In the genomic region with DNA sequence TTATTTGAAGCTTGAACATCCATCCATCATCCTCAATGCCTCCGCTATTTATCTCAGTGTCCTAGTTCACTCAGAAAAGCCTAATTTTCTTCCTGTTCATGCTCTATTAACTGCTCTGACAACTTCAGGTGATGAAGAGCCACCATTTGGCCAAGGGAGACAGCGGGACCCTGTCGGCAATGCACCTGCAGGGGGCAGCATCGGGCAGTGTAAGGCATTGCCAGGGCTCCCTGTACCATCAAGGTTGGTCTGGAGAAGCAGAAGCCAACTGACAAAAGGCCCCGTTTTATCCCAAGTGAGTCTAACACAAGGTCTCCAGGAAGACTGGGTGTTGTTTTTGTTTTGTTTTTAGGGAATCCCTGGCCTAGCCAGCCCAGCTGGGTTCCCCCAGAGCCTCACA, we compare ENCODE assay signal across 8 mouse cellular contexts. TPM values are rescaled to one million over a fixed set of nuclear protein-coding genes. Genes with fewer than 3 reads are reported as not detected.
DNase-seq lines count a peak whose midpoint lies in the region; ATAC-seq and TF ChIP-seq lines count a peak whose summit lies in the region.

No protein-coding gene starts in this region.

- H3K27ac ChIP-seq in forebrain, embryonic 10.5 days = peak overlapping the region; percentile 58
- H3K27ac ChIP-seq in heart, embryonic 16.5 days (ENCODE audit: low read length) = no peak overlapping the region
- no peak overlapping the region for H3K27ac ChIP-seq in liver, embryonic 14.5 days
- H3K27ac ChIP-seq in neural tube, embryonic 11.5 days (ENCODE audit: low read depth, low read length) = no peak overlapping the region
- no peak overlapping the region for H3K27ac ChIP-seq in stomach, embryonic 16.5 days (ENCODE audit: low read length)

- no peaks in the 10 kb centered on the region for H3K36me3 ChIP-seq in forebrain, embryonic 10.5 days (replicated peaks)
- H3K36me3 ChIP-seq in heart, embryonic 16.5 days (ENCODE audit: control insufficient read depth, insufficient read depth) = no peaks in the 10 kb centered on the region
- no peaks in the 10 kb centered on the region for H3K36me3 ChIP-seq in liver, embryonic 14.5 days (replicated peaks; ENCODE audit: control insufficient read depth, insufficient read depth, low read depth)
- no peaks in the 10 kb centered on the region for H3K36me3 ChIP-seq in neural tube, embryonic 11.5 days (ENCODE audit: control insufficient read depth, insufficient read depth, low read length)
- no peaks in the 10 kb centered on the region for H3K36me3 ChIP-seq in stomach, embryonic 16.5 days (ENCODE audit: control insufficient read depth, insufficient read depth, low read length)

- 6% methylated on average over 5 of the region's 5 CpGs for WGBS in forebrain, embryonic 10.5 days
- 3% methylated on average over 5 of the region's 5 CpGs for WGBS in heart, embryonic 16.5 days
- WGBS in liver, embryonic 14.5 days (ENCODE audit: insufficient replicate concordance) = 6% methylated on average over 5 of the region's 5 CpGs
- 3% methylated on average over 5 of the region's 5 CpGs for WGBS in neural tube, embryonic 11.5 days
- WGBS in stomach, embryonic 16.5 days = 6% methylated on average over 5 of the region's 5 CpGs

- peak; percentile 98 for TF ChIP-seq CTCF in liver, embryonic 14.5 days (IDR thresholded peaks at IDR 0.05; ENCODE audit: low read depth)

- DNase-seq in CD4-positive helper T cell, adult 2 months (ENCODE audit: low read depth, low spot score) = peak; percentile 85
- DNase-seq in c-Kit-negative CD71-positive TER-119-positive erythroid progenitor cells, embryonic 14.5 days (ENCODE audit: low read depth, low spot score) = peak; percentile 45
- peak; percentile 88 for DNase-seq in forebrain, embryonic 10.5 days (ENCODE audit: extremely low spot score, low spot score)
- DNase-seq in kidney, postnatal 25 days = peak; percentile 91 to 99
- DNase-seq in liver, embryonic 14.5 days (ENCODE audit: low read depth in 3 of 3, low spot score in 3 of 3) = peak in 2 of 3 experiments; percentile 59 to 60
- peak; percentile 90 for DNase-seq in neural tube, embryonic 11.5 days (ENCODE audit: low spot score)

- no peak overlapping the region for H3K4me2 ChIP-seq in heart, embryonic 16.5 days (ENCODE audit: low read depth, low read length)
- H3K4me2 ChIP-seq in liver, embryonic 14.5 days (ENCODE audit: low read depth) = no peak overlapping the region
- H3K4me2 ChIP-seq in neural tube, embryonic 11.5 days (ENCODE audit: low read depth) = no peak overlapping the region
- H3K4me2 ChIP-seq in stomach, embryonic 16.5 days (ENCODE audit: low read depth, low read length) = no peak overlapping the region

- peaks cover 48% of the 10 kb centered on the region for H3K4me1 ChIP-seq in forebrain, embryonic 10.5 days
- H3K4me1 ChIP-seq in heart, embryonic 16.5 days (ENCODE audit: control insufficient read depth, insufficient read depth, low read length) = peaks cover 40% of the 10 kb centered on the region
- H3K4me1 ChIP-seq in liver, embryonic 14.5 days (replicated peaks; ENCODE audit: control insufficient read depth in 2 of 2, insufficient read depth in 2 of 2, low read length in 1 of 2) = peaks cover 0 to 17% of the 10 kb centered on the region in 2 experiments; a peak in 2 of 4 replicates
- peaks cover 24% of the 10 kb centered on the region for H3K4me1 ChIP-seq in neural tube, embryonic 11.5 days (ENCODE audit: control insufficient read depth, insufficient read depth, low read length)
- peaks cover 30% of the 10 kb centered on the region for H3K4me1 ChIP-seq in stomach, embryonic 16.5 days (ENCODE audit: control insufficient read depth, insufficient read depth, low read length)

- H3K9me3 ChIP-seq in forebrain, embryonic 10.5 days = peaks cover 3% of the 10 kb centered on the region; the same call in 1 of the 2 replicates
- no peaks in the 10 kb centered on the region for H3K9me3 ChIP-seq in heart, embryonic 16.5 days (replicated peaks; ENCODE audit: control insufficient read depth, low read length)
- H3K9me3 ChIP-seq in liver, embryonic 14.5 days (ENCODE audit: control insufficient read depth, low read length) = no peaks in the 10 kb centered on the region
- no peaks in the 10 kb centered on the region for H3K9me3 ChIP-seq in neural tube, embryonic 11.5 days (ENCODE audit: control insufficient read depth, low read length)
- no peaks in the 10 kb centered on the region for H3K9me3 ChIP-seq in stomach, embryonic 16.5 days (replicated peaks; ENCODE audit: control insufficient read depth, low read length)

- no peak for TF ChIP-seq EP300 in liver, embryonic 14.5 days (IDR thresholded peaks at IDR 0.05; ENCODE audit: low read depth)

- peak; percentile 58; the same call in 1 of the 2 replicates for ATAC-seq in heart, embryonic 16.5 days (replicated peaks; ENCODE audit: extremely low read depth, insufficient read depth, low FRiP score)
- ATAC-seq in liver, embryonic 14.5 days (ENCODE audit: insufficient read depth) = peak; percentile 66
- peak; percentile 80 for ATAC-seq in neural tube, embryonic 11.5 days (ENCODE audit: insufficient read depth, low FRiP score, low TSS enrichment)
- peak; percentile 83 for ATAC-seq in stomach, embryonic 16.5 days (ENCODE audit: insufficient read depth, low FRiP score)

- no peak overlapping the region for H3K9ac ChIP-seq in heart, embryonic 16.5 days (ENCODE audit: low read length)
- H3K9ac ChIP-seq in liver, embryonic 14.5 days (replicated peaks) = no peak overlapping the region
- no peak overlapping the region for H3K9ac ChIP-seq in neural tube, embryonic 11.5 days (ENCODE audit: low read length)
- no peak overlapping the region for H3K9ac ChIP-seq in stomach, embryonic 16.5 days (ENCODE audit: low read length)

- H3K27me3 ChIP-seq in forebrain, embryonic 10.5 days (ENCODE audit: poor library complexity, severe bottlenecking) = peaks cover 22% of the 10 kb centered on the region
- no peaks in the 10 kb centered on the region for H3K27me3 ChIP-seq in heart, embryonic 16.5 days (ENCODE audit: control insufficient read depth, insufficient read depth, low read length)
- no peaks in the 10 kb centered on the region for H3K27me3 ChIP-seq in liver, embryonic 14.5 days (ENCODE audit: control insufficient read depth, insufficient read depth, low read length)
- no peaks in the 10 kb centered on the region for H3K27me3 ChIP-seq in neural tube, embryonic 11.5 days (ENCODE audit: control insufficient read depth, insufficient read depth, low read length)
- H3K27me3 ChIP-seq in stomach, embryonic 16.5 days (ENCODE audit: control insufficient read depth, insufficient read depth, low read length) = no peaks in the 10 kb centered on the region

- H3K4me3 ChIP-seq in forebrain, embryonic 10.5 days = no peak overlapping the region
- H3K4me3 ChIP-seq in heart, embryonic 16.5 days (ENCODE audit: low read length) = no peak overlapping the region
- no peak overlapping the region for H3K4me3 ChIP-seq in liver, embryonic 14.5 days (ENCODE audit: insufficient read depth in 1 of 2, low read depth in 2 of 2, low read length in 2 of 2)
- no peak overlapping the region for H3K4me3 ChIP-seq in neural tube, embryonic 11.5 days (ENCODE audit: low read depth, low read length)
- no peak overlapping the region for H3K4me3 ChIP-seq in stomach, embryonic 16.5 days (replicated peaks; ENCODE audit: low read length)

RNA-seq across cellular contexts. Expression of a gene that starts 50.5 kb away (rescaled TPM):
- 3.6 and 4.1 TPM in 2 replicates for polyA plus RNA-seq in forebrain, embryonic 10.5 days (2016; fragmentation: Nextera tagmentation; extraction: Ambion mirVana)
- 3.6 and 3.9 TPM in 2 replicates for polyA plus RNA-seq in heart, embryonic 16.5 days (2015; fragmentation: Nextera tagmentation; extraction: Ambion mirVana)
- 4.9 and 5.8 TPM in 2 replicates for polyA plus RNA-seq in liver, embryonic 14.5 days (2012; rRNA removed)
- polyA plus RNA-seq in liver, embryonic 14.5 days (2014; fragmentation: Nextera tagmentation; extraction: Ambion mirVana) = 2.9 and 3.3 TPM in 2 replicates
- 17.3 and 19.3 TPM in 2 replicates for polyA plus RNA-seq in neural tube, embryonic 11.5 days (2014; fragmentation: Nextera tagmentation; extraction: Ambion mirVana)
- 2.0 and 2.5 TPM in 2 replicates for polyA plus RNA-seq in stomach, embryonic 16.5 days (2015; fragmentation: Nextera tagmentation; extraction: Ambion mirVana)

Comparison
In these comparisons a context has a peak if more than half of its experiments do, and no peak if none do; other contexts are left out.
1. DNase-seq: peak in every context shown above with its lines; median percentile 95 in kidney, postnatal 25 days; 90 in neural tube, embryonic 11.5 days; 88 in forebrain, embryonic 10.5 days; 85 in CD4-positive helper T cell, adult 2 months; 60 in liver, embryonic 14.5 days; 45 in c-Kit-negative CD71-positive TER-119-positive erythroid progenitor cells, embryonic 14.5 days.